Mouse (Mus musculus) adrenal gland, adult 18-20 months (tissue): ENCODE measurements around the gene Klhl26. TPM values are rescaled to one million over a fixed set of nuclear protein-coding genes. Genes with fewer than 3 reads are reported as not detected.

Experiments used
- DNase-seq, 2 experiments: peaks; one replicate each; pipeline ENCODE4 v3.0.0; 2021 to 2022; ENCODE audit warnings: low spot score in 2 of 2
- total RNA-seq, 2 experiments: library from RNA; stranded (reverse); gene quantifications; 1 replicate in 1 of 2; 2 replicates in 1 of 2; pipeline ENCODE4 v1.2.3; 2021

Gene Klhl26
- total RNA-seq, 2 experiments from 2014 or later, result 26.0 to 27.0 TPM

GRCm38 (mm10) chr8:70502540-70502939 lies 25.8 kb upstream of the Klhl26 start:
- no peak for DNase-seq

- no peak for DNase-seq
Measured at GRCm38 (mm10) chr8:70501820-70502529, 25.2 kb upstream of the Klhl26 start.

GRCm38 (mm10) chr8:70500386-70501301 lies 23.9 kb upstream of the Klhl26 start:
- no peak for DNase-seq

GRCm38 (mm10) chr8:70495771-70496062 lies 18.9 kb upstream of the Klhl26 start:
- DNase-seq, result no peak

GRCm38 (mm10) chr8:70495001-70495770 lies 18.4 kb upstream of the Klhl26 start:
- no peak for DNase-seq

GRCm38 (mm10) chr8:70494416-70494945 lies 17.7 kb upstream of the Klhl26 start:
- DNase-seq, result no peak

DNA sequence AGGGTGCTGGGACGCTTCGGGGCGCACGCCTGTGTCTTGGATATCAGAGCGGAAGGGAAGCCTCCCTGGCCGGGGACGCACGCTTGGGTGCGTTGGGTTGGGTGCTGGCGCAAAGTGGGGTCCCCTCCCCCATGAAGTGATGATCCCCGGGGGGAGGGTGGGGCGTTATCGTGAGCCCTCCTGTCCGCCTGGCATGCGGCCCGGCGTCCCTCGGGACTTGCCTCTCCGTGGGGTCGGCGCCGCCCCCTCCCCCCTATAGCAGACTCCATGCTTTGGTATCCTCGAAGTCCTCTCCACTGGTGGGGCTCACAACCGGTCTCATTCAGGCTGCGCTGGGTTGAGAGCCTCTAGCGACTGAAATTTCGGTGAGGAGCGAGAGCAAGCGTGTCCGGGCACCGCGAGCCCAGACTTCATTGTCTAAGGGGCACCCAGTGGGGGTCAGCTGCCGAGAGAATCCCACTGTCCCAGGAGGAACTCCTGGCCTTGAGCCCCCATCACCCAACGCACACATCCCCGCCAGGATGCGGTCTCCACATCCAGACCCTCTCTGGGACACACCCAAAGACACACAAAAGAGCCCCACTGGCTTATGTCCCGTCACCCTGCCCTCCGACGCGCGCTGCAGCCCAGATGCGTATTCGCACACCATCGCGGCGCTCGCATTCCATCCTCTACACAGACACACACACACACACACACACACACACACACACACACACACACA lies 17.1 kb upstream of the Klhl26 start:
- DNase-seq, result no peak

DNA sequence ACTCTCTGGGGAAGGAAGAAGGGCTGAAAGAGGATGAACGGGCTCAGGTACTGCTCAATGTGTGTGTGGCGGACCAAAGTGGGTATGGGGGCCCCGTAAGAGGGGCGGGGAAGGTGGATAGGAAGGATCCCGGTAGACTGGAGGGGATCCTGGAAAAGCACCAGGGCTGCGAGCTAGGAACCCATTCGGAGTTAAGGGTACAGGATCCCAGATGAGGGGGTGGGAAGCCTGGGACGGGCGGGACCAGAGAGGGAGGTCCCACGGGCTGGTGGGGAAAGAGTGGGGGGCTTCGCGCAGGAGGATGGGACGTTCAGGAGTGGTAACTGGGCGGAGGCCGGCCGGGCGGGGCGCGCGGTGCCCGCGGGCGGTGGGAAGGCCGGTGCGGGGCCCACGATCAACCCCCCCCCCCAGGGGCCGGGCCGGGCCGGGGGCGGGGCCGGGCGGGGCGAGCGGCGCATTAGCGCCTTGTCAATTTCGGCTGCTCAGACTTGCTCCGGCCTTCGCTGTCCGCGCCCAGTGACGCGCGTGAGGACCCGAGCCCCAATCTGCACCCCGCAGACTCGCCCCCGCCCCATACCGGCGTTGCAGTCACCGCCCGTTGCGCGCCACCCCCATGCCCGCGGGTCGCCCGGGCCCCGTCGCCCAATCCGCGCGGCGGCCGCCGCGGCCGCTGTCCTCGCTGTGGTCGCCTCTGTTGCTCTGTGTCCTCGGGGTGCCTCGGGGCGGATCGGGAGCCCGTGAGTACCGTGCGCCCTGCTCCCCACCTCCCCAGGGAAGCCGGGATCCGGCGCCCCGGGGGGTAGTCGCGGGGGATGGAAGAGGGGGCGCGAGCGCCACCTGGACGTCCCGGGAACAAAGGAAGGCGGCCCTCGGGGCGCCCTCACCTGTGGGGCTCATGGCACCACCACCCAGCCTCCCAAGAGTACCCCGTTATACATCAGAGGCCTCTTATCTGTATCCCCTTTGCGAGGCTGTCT lies 16.2 kb upstream of the Klhl26 start, which contains the start of gene Crlf1:
Gene Crlf1, plus strand, starts transcription at position 495 of the 977 bp plus-strand sequence.
- no peak for DNase-seq

DNA sequence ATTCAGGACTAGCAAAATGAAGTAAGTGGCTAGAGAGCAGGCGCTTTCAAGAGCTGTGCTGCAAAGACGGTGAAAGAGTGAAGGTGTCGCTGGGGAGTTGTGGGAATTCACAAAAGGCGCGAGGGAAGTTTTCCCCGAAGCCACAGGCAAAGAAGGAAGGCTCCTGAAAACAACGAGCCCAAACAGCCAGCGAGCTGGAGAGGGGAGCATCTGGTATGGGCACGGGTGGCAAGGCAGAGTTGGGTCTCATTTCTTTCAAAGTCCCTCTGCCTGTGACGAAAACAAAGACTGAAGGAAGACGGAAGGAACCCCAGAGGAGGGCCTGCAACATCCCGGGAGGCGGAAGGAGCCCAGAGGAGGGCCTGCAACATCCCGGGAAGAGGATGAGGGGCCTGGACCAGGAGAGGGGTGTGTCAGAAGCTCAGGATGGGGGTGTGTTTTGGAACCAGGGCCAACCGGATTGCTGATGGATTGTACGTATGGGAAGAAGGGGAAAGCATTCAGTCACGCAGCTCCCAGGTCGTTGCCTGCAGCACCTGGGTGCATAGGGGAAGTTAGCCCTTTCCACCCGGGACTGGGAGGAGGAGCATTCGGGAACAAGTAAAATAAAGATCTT lies 14.2 kb upstream of the Klhl26 start:
- no peak for DNase-seq

GRCm38 (mm10) chr8:70490061-70490879 lies 13.5 kb upstream of the Klhl26 start:
- DNase-seq, result no peak

- no peak for DNase-seq
Measured at GRCm38 (mm10) chr8:70489576-70489975, 12.8 kb upstream of the Klhl26 start.

GRCm38 (mm10) chr8:70488931-70489470 lies 12.2 kb upstream of the Klhl26 start:
- DNase-seq, result no peak

- DNase-seq, result no peak
Measured at GRCm38 (mm10) chr8:70487993-70488796, 11.4 kb upstream of the Klhl26 start.

DNA sequence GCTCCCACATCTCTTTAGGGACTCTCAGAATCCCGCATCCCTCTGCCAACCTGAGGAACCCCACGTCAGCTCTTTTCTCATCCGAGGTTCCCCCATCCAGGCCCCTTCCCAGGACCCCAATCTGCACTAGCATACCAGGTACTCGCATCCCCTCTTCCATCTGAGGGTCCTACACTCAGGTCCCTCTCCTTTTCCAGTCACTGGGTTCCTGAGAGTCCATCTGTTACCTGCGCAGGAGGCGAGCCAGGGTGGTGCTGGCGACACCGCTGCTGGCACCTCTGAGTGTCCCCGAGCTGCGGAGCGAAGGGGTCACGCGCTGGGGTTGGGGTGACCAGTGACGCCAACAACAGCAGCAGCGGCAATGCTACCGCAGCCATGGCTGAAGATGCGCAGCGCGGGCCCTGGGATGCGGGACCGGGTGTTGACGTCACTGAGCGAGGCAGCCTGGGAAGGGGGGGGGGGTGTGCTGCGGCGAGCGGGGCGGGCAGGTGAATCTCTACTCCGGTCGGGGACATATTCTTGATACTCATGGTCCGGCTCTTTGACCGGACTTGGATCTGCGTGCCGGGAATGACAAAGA lies 10.3 kb upstream of the Klhl26 start, which contains the start of gene Tmem59l:
Gene Tmem59l, minus strand, starts transcription at position 418 of the 580 bp plus-strand sequence.
- no peak for DNase-seq

DNA sequence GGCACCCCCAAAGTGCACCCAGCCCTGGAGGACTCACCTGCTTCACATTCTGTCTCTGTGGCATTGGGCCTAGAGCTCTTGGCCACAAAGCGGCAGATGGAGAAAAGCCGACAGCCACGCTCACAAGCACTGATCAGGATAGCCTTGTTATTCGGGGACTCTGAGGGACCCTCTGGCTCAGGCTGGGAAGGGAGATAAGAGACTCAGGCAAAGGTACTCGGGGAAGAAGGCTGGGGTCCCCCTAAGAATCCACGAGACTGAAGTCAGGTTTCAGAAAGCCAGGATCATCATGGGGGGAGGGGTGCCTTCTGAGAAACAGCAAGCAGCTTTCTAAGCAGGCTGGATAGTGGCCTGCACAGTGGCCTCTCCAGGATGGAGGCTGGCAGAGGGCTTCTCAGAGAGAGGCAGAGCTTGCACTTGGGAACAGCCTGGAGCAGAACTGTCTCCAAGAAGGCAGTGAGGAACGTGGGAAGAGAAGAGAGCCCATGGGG lies 9.5 kb upstream of the Klhl26 start:
- no peak for DNase-seq

DNA sequence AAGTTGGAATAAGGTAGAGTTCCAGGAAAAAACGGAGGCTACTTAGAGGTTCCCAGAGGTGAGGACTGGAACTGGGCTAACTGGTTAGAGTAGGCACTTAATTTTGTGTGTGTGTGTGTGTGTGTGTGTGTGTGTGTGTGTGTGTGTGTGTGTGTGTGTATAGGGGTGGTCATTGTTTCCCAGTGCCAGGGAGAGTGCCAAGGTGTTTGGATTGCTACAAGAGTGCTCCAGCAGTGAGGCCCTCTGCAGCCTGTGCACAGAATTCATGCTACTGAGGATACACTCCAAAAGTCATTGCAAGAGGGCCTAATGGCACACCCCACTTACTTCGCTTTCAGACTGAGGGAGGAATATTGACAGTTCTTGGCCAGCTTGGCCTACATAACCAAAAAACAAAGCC lies 6.2 kb upstream of the Klhl26 start:
- no peak for DNase-seq
